Mouse (Mus musculus) embryo, embryonic 10 days (tissue): Measurements from ENCODE around the gene Lipe.
A peak's percentile ranks its signal among the peaks of the same experiment; 100 is the strongest.

ENCODE experiments used
- DNase-seq: peaks from one replicate; pipeline ENCODE4 v3.0.0-alpha.2; 2015; ENCODE audit warnings: low spot score

The Lipe gene

GRCm38 (mm10) chr7:25385850-25386555, 12.5 kb downstream of the Lipe start:
- DNase-seq: no peak

GRCm38 (mm10) chr7:25385259-25385658, 13.3 kb downstream of the Lipe start:
- no peak for DNase-seq

- no peak for DNase-seq
Observed at GRCm38 (mm10) chr7:25384818-25385217, 13.7 kb downstream of the Lipe start.

GRCm38 (mm10) chr7:25384318-25384717, 14.2 kb downstream of the Lipe start:
- DNase-seq: no peak

- no peak for DNase-seq
Observed at GRCm38 (mm10) chr7:25383891-25384290, 14.6 kb downstream of the Lipe start.

GRCm38 (mm10) chr7:25383385-25383784, 15.1 kb downstream of the Lipe start:
- no peak for DNase-seq

- no peak for DNase-seq
Observed at GRCm38 (mm10) chr7:25382541-25382940, 16.0 kb downstream of the Lipe start.

- DNase-seq: no peak
Observed at GRCm38 (mm10) chr7:25381284-25381680, 17.2 kb downstream of the Lipe start.

- no peak for DNase-seq
Observed at GRCm38 (mm10) chr7:25380392-25381283, 17.9 kb downstream of the Lipe start.

GRCm38 (mm10) chr7:25379551-25380351, 18.8 kb downstream of the Lipe start:
- DNase-seq: peak; percentile 78

GRCm38 (mm10) chr7:25378181-25379100, 20.1 kb downstream of the Lipe start:
- no peak for DNase-seq

GRCm38 (mm10) chr7:25377100-25377700, 21.3 kb downstream of the Lipe start:
- no peak for DNase-seq

GRCm38 (mm10) chr7:25376556-25376955, 22.0 kb downstream of the Lipe start:
- peak; percentile 86 for DNase-seq

GRCm38 (mm10) chr7:25372441-25372840, 26.1 kb downstream of the Lipe start:
- no peak for DNase-seq

- no peak for DNase-seq
Observed at GRCm38 (mm10) chr7:25369058-25369749, 29.3 kb downstream of the Lipe start, which contains the start of gene Cnfn. Gene Cnfn, minus strand, starts transcription at chr7:25369724.

GRCm38 (mm10) chr7:25368333-25368732, 30.2 kb downstream of the Lipe start:
- DNase-seq: no peak

- DNase-seq: peak; percentile 56
Observed at GRCm38 (mm10) chr7:25367632-25368293, 30.7 kb downstream of the Lipe start.

GRCm38 (mm10) chr7:25365937-25366625, 32.4 kb downstream of the Lipe start:
- DNase-seq: peak; percentile 29

GRCm38 (mm10) chr7:25363632-25364031, 34.9 kb downstream of the Lipe start:
- DNase-seq: no peak
